Mouse (Mus musculus): Measurements from ENCODE around the gene Card19.

- no peak for TF ChIP-seq ZC3H11A (IDR thresholded peaks at IDR 0.05; ENCODE audit: borderline replicate concordance, low read depth, low read length)
- TF ChIP-seq MAFK (IDR thresholded peaks at IDR 0.05; ENCODE audit: insufficient read depth, low read depth, low read length) = no peak
- no peak for TF ChIP-seq ZNF384 (IDR thresholded peaks at IDR 0.05; ENCODE audit: low read depth, low read length)
Measured at GRCm38 (mm10) chr13:49252746-49253145, 36.9 kb upstream of the Card19 start.

Data from ES-E14 (cell line).